Mouse (Mus musculus) kidney, postnatal 0 days (tissue): ENCODE results near the gene Whamm. TPM values are rescaled to one million over a fixed set of nuclear protein-coding genes. Genes with fewer than 3 reads are reported as not detected.

ENCODE experiments used
- ATAC-seq: fragments of 200-750 bp; cut with Nextera tagmentation; replicated peaks from 2 replicates; pipeline ENCODE4 v1.8.0; 2017; ENCODE audit warnings: low read depth, moderate number of reproducible peaks, moderate TSS enrichment, moderate library complexity; ENCODE audit not compliant: low FRiP score
- DNase-seq: peaks from one replicate; pipeline ENCODE4 v3.0.0-alpha.2; 2016; ENCODE audit warnings: low spot score
- H3K27ac ChIP-seq: fragments of 300-500 bp; sonication (generic); 2 replicates; pipeline ENCODE4 v1.5.1; 2014; ENCODE audit warnings: mild to moderate bottlenecking
- H3K27me3 ChIP-seq: fragments of 300-500 bp; sonication (generic); 2 replicates; pipeline ENCODE4 v1.6.1; 2014; ENCODE audit warnings: low read length, mixed read lengths; ENCODE audit not compliant: insufficient read depth
- H3K36me3 ChIP-seq: fragments of 300-500 bp; sonication (generic); 2 replicates; pipeline ENCODE4 v1.6.1; 2014; ENCODE audit warnings: low read length, mixed read lengths; ENCODE audit not compliant: insufficient read depth
- H3K4me1 ChIP-seq: fragments of 300-500 bp; sonication (generic); replicated peaks from 2 replicates; pipeline ENCODE4 v1.6.1; 2014; ENCODE audit warnings: antibody characterized with exemption, low read length, mixed read lengths; ENCODE audit not compliant: insufficient read depth
- H3K4me2 ChIP-seq: fragments of 300-500 bp; sonication (generic); 2 replicates; pipeline ENCODE4 v1.6.1; 2014; ENCODE audit warnings: mild to moderate bottlenecking, low read length, moderate library complexity, mixed read lengths
- H3K4me3 ChIP-seq: fragments of 300-500 bp; sonication (generic); replicated peaks from 2 replicates; pipeline ENCODE4 v1.5.1; 2014; ENCODE audit warnings: low read depth, low read length
- H3K9ac ChIP-seq: fragments of 300-500 bp; sonication (generic); 2 replicates; pipeline ENCODE4 v1.6.1; 2014; ENCODE audit warnings: low read depth, low read length
- H3K9me3 ChIP-seq: fragments of 300-500 bp; sonication (generic); replicated peaks from 2 replicates; pipeline ENCODE4 v1.6.1; 2016; ENCODE audit warnings: low read length, inconsistent platforms, mixed read lengths
- CTCF ChIP-seq: IDR thresholded peaks from 2 replicates; pipeline ENCODE4 v1.5.1; 2016; ENCODE audit warnings: antibody characterized with exemption, low read depth, mild to moderate bottlenecking, moderate library complexity
- WGBS: fragments of 180-500 bp; shearing (Covaris S2); extraction: QIAGEN DNeasy Blood & Tissue Kit; methylation state at CpG from one replicate; pipeline ENCODE4 v1.1.7; 2014; 5-methylcytosine and 5-hydroxymethylcytosine counted together
- polyA plus RNA-seq: library from polyadenylated mRNA; unstranded; fragments of >200 nt; fragmentation: Nextera tagmentation; extraction: Ambion mirVana; gene quantifications from 2 replicates; pipeline ENCODE4 v1.2.1, GENCODE M21; 2015

Whamm gene
- polyA plus RNA-seq, 1 experiment from 2014 or later, result 5.7 TPM

DNA sequence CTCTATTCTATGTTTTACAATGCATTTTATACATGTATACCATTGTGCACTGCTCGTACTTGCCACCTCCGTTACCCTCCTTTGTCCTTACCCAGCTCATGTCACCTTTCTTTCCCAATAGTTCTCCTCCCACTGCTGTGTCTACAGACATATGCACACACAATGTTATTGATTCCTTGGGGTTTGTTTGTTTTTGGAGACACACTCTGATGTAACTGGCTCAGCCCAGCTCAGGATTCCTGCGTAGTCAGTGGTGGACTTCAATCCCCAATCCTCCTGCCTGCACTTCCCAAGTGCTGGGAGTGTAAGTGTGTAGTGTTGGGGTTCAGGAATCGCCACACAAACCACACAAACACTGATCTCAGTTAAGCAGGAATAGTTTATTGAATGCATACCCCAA lies 16.2 kb downstream of the Whamm start:
- Histone ChIP-seq H3K27ac (no peak overlapping the region), H3K4me1 (no peaks in the 10 kb centered on the region), H3K27me3 (no peaks in the 10 kb centered on the region), H3K36me3 (peaks cover 42% of the 10 kb centered on the region), H3K9me3 (no peaks in the 10 kb centered on the region), H3K4me2 (no peak overlapping the region), H3K4me3 (no peak overlapping the region), H3K9ac (no peak overlapping the region)
- WGBS, result 84% methylated on average over 4 of the region's 4 CpGs
- ATAC-seq (no peak), DNase-seq (no peak)
- TF ChIP-seq CTCF, result no peak

GRCm38 (mm10) chr7:81592686-81593085 lies 21.6 kb downstream of the Whamm start:
- Histone ChIP-seq H3K4me3 (no peak overlapping the region), H3K36me3 (peaks cover 38% of the 10 kb centered on the region), H3K9me3 (no peaks in the 10 kb centered on the region), H3K4me2 (no peak overlapping the region), H3K27ac (no peak overlapping the region), H3K27me3 (no peaks in the 10 kb centered on the region), H3K9ac (no peak overlapping the region), H3K4me1 (no peaks in the 10 kb centered on the region)
- TF ChIP-seq CTCF, result no peak
- DNase-seq (no peak), ATAC-seq (no peak)
- 83% methylated on average over 9 of the region's 9 CpGs for WGBS

- Histone ChIP-seq H3K4me1 (no peaks in the 10 kb centered on the region), H3K4me3 (no peak overlapping the region), H3K27me3 (no peaks in the 10 kb centered on the region), H3K27ac (no peak overlapping the region), H3K36me3 (peaks cover 37% of the 10 kb centered on the region), H3K9ac (no peak overlapping the region), H3K4me2 (no peak overlapping the region), H3K9me3 (no peaks in the 10 kb centered on the region)
- DNase-seq (no peak), ATAC-seq (no peak)
- 85% methylated on average over 8 of the region's 8 CpGs for WGBS
- no peak for TF ChIP-seq CTCF
Measured at GRCm38 (mm10) chr7:81593387-81593786, 22.3 kb downstream of the Whamm start.

DNA sequence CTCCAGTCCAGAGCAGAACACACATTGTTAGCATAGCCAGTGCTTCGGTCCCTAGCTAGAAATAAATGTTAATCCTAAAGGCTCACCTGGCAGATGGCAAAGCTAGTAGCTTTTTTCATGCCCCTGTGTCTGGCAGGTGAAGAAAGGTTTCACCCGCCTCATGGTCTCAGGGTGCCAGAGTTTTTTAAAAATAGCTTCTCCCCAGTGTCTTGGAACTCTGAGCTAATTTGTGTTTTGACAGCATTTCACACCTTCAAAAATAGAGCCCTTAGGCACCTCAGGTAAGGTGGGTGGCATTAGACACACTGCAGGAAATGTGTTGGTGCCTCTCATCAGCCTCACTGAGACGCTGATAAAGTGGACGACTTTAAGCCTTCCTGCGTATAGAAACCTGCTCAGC lies 24.0 kb downstream of the Whamm start:
- ATAC-seq, result no peak
- Histone ChIP-seq H3K4me3 (no peak overlapping the region), H3K27me3 (no peaks in the 10 kb centered on the region), H3K9ac (no peak overlapping the region), H3K4me2 (no peak overlapping the region), H3K27ac (no peak overlapping the region), H3K4me1 (no peaks in the 10 kb centered on the region), H3K36me3 (peaks cover 37% of the 10 kb centered on the region), H3K9me3 (no peaks in the 10 kb centered on the region)
- DNase-seq, result no peak
- no peak for TF ChIP-seq CTCF
- WGBS, result 90% methylated on average over 5 of the region's 5 CpGs

GRCm38 (mm10) chr7:81596086-81596485 lies 25.0 kb downstream of the Whamm start:
- Histone ChIP-seq H3K4me1 (no peaks in the 10 kb centered on the region), H3K9me3 (no peaks in the 10 kb centered on the region), H3K9ac (no peak overlapping the region), H3K36me3 (peaks cover 32% of the 10 kb centered on the region), H3K27me3 (no peaks in the 10 kb centered on the region), H3K4me2 (no peak overlapping the region), H3K4me3 (no peak overlapping the region), H3K27ac (no peak overlapping the region)
- ATAC-seq (no peak), DNase-seq (no peak)
- TF ChIP-seq CTCF, result no peak
- 83% methylated on average over 6 of the region's 6 CpGs for WGBS

GRCm38 (mm10) chr7:81597660-81598059 lies 26.6 kb downstream of the Whamm start:
- H3K36me3 ChIP-seq, result peaks cover 21% of the 10 kb centered on the region
- H3K27me3 ChIP-seq, result no peaks in the 10 kb centered on the region
- no peak for TF ChIP-seq CTCF
- no peak overlapping the region for H3K4me3 ChIP-seq
- H3K27ac ChIP-seq, result no peak overlapping the region
- 100% methylated on average over 1 of the region's 1 CpGs for WGBS
- H3K4me1 ChIP-seq, result no peaks in the 10 kb centered on the region
- no peak overlapping the region for H3K9ac ChIP-seq
- no peak for ATAC-seq
- H3K9me3 ChIP-seq, result no peaks in the 10 kb centered on the region
- H3K4me2 ChIP-seq, result no peak overlapping the region
- DNase-seq, result no peak
